Mouse (Mus musculus) brain, embryonic 18.5 days (tissue): ENCODE data around the gene Slc25a22.
"Not testable (repeated sequence)": the region's sequence is repeated elsewhere in the genome, so short reads cannot be mapped to it uniquely, and the experiment has no call there.

ENCODE experiments used
- DNase-seq: peaks from one replicate; pipeline ENCODE4 v3.0.0-alpha.2; 2012; ENCODE audit warnings: low read depth, low spot score

Slc25a22 gene

DNA sequence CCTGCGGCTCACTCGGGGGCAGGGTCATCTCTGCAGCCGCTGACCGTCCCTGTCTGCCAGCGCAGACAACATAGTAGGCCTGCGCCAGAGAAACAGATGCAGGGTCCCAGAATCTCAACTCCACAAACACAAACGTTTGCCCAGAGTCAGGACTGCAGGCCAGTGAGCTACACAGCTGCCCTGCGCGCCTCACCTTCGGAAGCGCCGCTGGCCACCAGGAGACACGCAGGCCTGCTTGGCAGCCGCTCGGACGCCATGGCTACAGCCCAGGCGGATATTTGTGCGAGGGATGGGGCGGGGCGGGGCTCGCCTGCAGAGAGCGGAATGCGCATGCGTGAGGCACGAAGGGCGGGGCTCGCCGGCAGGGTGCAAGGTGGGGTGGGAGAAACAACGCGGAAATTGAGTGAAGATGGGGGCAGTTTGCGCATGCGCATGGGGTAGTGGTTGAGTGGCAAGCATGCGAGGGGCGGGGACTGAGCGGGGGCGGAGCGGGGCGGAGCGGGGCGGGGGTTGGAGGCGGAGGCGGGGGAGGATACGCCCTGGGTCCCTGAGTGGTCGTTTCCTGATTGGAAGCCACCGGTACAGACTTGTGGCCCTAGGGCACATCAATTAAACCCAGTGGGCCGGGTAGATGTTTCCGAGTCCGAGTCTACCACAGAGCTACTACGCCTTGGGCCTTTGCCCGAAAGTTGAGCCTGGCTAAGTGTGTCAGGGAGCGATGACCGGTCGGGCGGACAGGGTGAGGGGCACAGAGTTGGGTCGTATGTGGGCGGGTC, 23.7 kb downstream of the Slc25a22 start, which contains the start of gene Gatd1:
Gene Gatd1, minus strand, starts transcription at position 328 of the 776 bp plus-strand sequence.
- peak; percentile 98 for DNase-seq

DNA sequence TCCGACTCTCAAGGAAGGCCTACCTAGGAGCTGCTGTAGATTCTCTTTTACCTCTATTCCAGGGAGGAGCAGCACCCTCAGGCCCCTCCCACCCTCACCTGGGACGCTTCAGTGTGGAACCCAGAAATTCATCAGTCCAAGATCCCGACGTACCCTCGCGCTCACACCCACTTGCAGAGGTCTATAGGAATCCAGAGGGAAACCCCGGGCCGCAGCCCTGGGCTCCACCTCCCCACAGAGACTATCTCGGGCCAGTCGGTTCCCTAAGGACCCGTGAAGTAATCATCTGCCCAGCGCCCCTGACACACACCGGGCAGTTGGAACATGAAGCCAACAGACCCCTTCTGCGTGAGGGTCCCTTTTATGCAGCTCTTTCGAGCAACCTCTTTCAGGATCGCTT, 24.4 kb downstream of the Slc25a22 start:
- DNase-seq, result no peak

DNA sequence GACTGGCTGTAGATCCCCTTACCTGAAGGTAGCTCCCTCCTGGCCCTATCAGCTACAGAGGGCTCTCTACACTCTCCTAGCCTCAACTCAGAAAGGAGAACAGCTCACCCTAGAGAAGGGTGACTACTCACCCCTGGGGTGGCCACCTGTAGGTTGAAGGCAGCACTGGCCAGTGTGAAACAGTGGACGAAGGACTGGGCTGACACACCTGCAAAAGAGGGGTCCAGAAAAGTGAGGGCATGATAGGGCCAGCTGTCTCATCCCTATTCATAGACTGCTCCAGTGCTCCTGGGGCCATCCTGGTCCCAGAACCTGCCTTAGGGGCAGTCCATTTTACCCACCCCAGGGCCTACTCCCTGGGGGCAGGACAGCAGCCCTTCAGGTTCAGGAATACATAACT, 26.0 kb downstream of the Slc25a22 start:
- no peak for DNase-seq

DNA sequence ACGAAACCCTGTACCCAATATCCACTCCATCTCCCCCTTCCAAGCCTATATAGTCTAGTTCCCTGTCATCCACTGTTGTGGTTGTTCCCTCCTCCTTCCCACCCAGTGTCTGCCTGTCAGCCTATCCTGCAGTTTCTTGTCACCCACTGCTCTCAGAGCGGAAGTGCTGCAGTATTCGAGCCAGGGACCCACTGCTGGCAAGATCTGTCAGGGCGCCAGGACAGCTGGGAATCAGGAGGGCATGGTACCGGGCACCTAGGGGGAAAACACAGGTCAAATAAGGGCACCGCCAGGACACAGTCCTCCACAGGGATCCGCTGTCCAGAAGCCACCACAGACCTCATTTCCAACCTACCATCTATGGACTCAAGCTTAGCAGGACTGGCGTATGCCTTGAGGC, 27.1 kb downstream of the Slc25a22 start:
- no peak for DNase-seq

DNA sequence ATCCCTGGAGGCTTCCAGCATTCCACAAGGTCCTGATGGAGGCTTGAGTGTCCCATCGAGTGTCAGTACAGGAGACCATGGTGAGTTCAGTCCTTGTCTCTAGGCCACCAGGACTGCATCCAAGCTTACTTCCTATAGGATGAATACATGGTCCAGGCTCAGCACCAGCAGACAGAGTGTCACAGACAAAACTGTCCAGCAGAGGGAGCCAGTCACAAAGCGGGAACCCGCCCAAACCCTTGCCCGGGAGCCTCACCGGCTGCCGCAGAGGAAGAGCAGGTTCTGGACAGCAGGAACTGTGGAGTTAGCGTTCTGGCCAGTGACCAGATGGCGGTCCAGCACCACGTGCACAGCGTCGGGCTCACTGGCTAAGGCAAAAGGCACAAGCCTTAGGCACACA, 28.9 kb downstream of the Slc25a22 start:
- no peak for DNase-seq

DNA sequence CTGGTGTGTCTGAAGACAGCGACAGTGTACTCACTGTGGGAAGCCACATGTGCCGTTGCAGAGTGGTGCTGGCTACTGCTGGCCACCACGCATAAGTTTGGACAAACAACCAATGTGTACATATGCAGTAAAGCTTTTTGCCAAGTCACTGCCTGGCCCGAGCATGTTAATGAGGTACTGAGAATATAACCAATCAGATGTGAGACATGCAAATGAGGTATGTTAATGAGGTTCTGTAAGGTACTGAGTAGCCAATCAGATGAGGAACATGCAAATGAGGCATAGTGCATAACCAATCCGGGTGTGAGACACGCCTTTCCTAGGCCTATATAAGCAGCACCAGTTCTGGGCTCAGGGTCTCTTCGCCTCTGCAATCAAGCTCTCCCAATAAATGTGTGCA, 30.0 kb downstream of the Slc25a22 start:
- DNase-seq, result not testable (repeated sequence)

DNA sequence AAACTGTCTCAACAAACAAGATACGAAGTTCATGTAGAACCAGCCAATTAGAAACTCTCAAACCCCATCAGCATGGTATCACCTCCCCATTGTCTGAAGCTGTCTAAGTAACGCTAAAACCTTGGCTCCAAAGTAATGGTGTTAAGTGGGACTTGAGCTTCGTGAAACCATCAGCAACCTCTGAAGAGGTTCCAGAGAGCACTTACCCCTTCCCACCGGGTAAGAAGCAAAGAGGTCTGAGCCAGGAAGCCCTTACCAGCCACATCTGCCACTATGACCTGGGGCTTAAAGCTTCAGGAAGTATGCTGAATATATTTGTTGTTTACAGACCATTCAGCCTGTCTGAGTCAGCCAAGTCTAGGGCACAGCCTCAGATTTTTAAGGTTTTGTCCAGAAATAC, 32.2 kb downstream of the Slc25a22 start:
- DNase-seq, result no peak

DNA sequence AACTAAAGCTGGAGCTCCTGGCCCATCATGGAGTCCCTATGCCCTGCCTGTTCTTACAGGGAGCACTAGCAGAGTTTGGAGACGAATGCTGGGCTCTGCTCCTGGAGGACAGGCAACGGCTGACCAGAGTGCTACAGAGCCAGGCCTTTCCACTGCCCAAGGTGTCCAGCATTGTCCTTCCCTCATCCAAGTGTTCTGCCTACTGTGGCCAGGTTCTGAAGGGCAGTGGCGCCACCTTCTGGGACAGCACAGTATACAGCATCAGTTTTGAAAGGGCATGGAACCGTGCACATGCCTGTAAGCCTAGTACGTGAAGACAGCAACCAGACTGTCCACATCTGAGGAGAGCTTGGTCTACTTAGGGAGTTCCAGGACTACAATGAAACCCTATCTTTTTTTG, 34.4 kb downstream of the Slc25a22 start:
- DNase-seq, result no peak

DNA sequence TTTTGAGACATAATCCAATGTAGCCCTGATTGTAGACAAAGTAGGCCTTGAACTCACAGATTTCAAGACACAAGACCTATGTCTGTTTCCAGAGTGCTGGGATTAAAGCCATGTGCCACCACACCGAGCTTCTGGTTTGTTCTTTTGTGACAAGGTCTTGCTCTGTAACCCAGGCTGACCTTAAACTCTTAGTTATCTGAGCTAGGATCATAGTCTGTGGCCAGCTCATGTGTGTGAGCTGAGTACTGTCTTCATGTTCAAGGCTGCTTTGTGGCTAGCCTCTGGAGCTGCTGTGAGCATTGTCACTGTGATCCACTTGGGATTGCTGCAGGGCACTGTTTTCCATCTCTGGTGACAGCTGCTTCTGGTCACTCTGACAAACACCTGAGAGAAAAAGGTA, 42.3 kb downstream of the Slc25a22 start:
- no peak for DNase-seq

DNA sequence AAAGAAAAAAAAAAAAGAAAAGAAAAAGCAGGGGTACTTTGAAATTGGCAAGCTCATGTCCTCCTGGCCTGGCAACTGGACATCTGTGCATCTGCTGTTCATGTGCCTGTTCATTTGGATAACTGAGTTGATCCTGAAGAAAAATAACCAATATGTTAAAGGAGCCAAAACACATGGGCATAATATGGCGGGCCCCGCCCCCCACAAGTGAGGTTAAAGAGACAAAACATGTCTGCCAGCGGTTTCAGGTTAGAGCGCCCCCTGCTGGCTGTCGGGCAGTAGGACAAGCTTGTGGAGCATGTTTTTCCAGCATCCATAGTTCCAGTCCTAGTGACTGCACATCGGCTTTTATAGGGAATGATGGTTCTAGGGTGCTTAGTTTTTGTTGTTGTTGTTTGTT, 42.9 kb downstream of the Slc25a22 start:
- DNase-seq, result no peak

DNA sequence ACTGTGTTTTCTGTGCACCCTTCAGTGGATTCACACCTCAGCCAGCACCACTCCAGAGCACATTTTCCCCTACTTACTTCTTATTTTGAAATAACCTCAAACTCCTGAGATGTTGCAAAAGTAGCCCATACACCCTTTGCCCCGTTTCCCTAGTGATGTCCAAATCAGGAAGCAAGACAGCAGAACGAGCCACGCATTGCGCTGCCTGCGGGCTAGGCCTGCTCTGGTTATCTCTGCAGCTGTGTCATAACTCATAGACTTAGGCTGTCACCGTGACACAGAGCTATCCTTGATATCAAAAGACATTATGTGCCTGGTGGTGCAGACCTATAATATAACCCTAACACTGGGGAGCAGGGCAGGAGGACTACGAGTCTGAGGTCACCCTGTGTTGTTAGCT, 43.5 kb downstream of the Slc25a22 start:
- DNase-seq, result no peak

DNA sequence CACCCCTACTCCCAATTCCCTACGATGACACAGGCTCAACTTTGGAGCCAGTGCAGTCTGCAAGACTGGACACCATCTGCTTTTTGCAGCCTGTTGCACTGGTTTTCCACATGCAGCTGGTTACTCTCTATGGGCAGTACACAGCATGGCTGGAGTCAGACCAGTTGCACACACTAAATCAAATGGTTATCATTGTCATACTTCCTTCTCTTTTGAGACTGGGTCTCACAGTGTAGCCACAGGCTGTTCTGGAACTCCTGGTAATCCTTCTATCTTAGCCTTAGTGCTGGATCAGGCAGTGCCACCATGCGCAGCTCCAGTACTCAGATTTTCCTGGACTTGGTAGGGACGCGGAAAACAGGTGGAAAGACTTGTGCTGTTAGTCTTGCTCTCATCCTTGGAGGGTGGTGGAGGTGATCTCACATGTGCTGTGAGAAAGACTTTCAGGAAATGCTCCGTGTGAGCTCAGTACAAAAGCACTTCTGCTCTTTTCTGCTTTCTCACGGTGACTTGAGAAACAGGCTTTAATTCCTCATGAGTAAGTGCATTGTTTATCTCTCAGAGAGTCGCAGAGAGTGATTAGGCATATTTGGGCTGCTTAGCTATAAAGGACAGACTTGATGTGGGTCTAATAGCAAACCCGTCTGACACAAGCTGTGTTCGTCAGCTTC, 45.0 kb downstream of the Slc25a22 start:
- DNase-seq, result no peak

DNA sequence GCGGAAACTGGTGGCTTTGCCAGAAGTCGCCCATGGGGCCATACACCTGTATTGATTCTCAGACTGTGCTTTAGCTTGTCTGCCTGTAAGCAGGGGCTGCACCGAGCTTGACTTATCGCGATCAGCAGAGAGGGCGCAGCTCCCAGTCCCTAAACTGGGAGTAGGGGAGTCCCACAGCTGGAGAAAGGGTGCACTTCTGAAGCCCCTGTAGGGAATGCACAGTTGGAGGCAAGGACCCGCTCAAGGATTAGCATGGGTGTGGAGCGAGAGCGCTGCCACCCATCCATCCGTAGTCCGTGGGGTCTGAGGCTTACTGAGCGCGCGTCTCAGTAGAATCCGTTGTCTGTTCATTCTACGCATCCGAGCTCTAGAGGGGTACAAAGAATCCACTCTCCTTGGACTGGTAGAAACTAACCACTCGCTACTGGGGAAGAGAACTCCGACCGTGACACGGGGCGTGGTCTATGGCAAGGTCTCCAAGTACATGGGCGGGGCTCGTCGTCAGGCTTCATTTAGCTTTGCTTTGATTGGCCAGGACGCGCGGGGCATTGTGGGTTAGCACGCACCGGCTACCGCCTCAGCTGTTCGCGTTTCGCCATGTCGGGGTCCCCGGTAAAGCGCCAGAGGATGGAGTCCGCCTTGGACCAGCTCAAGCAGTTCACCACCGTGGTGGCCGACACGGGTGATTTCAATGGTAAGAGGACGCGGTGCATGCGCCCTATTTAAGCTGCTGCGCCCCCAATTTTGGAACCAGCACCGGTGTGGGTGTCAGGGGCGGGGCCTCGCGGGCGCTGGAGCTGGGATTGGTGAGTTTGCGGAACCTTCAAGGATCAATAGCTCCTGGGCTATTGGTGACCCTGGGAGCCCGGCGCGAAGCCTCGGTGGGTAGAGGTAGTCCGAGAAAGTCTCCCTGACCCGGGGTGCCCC, 45.8 kb downstream of the Slc25a22 start, which contains the start of gene Taldo1:
Gene Taldo1, plus strand, starts transcription at position 575 of the 927 bp plus-strand sequence.
- no peak for DNase-seq

DNA sequence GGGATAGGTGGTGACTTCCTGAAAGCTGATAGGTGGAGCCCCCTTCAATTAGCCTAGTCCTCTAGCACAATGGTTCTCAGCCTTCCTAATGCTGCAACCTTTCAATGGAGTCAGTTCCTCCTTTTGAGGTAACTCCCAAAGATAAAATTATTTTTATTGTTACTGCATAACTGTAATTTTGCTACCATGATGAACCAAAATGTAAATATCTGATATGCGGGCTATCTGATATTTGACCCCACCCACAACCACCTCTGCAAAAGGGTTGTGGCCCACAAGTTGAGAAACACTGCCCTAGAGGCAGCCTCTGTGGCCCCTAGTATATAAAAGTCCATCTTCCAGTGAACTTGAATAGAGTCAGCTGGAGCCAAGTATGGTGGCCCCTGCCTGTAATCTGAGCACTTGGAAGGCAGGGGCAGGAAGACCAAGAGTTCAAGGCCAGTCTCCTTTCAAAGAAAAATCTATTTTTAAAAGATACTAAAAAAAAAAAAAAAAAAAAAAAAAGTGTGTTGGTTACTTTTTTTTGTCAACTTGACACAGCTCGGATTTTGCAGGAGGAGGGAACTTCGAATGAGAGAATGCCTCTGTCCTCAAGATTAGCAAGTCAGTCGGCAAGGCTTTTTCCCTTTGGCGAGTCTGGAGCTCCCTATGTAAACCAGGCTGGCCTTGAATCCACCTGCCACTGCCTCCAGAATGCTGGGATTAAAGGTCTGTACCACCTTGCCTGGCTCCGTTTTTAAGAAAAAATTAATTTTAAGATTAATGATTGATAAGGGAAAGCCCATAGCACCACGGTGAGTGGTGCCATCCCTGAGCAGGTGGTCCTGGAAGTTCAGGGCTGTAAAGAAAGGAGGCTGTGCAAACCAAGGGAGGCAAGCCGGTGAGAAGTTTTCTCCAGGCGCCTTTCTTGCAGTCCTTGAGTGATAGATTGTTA, 47.1 kb downstream of the Slc25a22 start:
- DNase-seq, result no peak

DNA sequence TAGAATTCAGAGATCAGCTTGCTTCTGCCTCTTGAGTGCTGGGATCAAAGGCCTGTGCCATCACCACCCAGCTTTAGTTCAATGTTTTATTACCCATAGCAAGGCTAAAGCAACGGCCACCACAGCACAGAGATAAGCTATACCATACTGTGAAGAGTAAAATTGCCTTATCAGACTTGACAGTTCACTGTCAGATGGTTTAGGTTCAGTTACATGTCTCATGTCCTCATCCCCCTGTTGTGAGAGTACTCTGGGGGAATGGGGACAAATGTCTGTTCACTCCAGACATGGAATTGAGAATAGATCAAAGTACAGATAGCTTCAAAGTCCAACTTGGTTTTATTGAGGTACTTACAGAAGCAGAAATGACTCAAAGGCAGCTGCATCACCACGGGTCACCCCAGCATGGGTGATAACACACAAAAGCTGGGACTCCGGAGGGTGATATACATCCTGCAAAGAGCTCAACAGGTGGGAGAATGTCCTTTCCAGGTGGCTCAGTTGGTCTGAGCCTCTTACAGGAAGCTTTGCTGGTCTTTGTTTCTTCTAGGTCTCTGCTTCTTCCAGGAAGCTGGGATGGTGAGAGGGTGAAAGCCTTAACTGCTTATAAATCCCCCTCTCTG, 49.1 kb downstream of the Slc25a22 start:
- DNase-seq, result no peak

DNA sequence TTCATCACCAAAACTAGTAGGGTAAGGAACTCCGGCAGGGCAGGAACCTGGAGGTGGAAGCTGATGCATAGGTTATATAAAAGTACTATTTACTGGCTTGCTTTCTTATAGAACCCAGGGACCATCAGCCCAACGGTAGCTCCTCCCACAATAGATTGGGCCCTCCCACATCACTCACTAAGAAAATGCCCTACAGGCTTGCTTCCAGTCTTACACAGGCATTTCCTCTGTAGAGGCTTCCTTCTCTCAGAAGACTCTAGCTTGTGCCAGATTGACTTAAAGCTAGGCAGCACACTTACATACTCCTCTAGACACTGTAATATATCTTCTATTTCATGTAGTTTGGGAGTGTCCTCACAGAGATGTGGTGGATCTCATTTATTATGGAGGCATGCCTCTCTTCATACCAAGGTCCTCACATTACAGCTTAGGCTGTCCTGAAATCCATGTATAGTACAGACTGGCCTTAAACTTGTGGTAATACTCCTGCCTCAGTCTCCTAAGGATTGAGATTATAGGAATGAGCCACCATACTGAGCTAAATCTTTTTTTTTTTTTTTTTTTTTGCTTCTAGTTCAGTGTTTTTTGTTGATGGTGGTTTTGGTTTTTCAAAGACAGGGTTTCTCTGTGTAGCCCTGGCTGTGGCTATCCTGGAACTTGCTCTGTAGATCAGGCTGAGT, 49.7 kb downstream of the Slc25a22 start:
- no peak for DNase-seq

DNA sequence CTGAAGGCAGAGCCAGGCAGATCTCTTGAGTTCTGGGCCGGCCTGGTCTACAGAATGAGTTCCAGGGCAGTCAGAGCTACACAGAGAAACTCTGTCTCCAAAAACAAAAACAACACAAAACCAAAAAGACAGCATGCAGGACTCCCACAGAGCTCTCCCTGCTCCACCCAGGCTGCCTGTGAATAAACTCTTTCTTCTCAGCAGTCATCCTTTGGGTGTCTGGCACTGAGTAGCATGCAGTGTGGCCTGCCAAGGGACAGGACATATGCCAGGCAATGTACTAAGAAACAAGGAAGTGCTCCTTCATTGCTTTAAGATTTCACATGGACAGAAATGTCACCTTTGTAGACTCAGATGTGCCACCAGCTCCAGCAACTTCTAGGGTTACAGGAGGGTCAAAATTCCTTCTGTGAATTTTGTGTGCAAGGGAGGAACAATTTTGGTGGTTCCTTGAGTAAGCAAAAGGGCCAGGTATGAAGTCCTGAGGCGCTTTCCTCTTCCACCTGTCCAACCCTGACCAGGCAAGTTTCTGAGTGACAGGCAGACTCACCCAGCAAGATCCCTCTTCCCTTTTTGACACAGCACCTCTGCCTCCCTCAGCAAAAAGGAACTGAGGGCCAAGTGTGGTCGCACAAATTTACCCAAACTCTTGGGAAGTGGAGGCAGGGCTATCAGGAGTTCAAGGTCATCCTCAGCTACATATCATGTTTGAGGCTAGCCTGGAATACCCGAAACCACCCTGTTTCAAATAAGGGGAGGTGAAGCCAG, 56.4 kb downstream of the Slc25a22 start:
- no peak for DNase-seq
